Mouse (Mus musculus): ENCODE data around the gene Trim14.

Trim14 gene

GRCm38 (mm10) chr4:46529722-46530121 lies 6.2 kb downstream of the Trim14 start:
- DNase-seq (ENCODE audit: low spot score in 2 of 2) = no peak

DNA sequence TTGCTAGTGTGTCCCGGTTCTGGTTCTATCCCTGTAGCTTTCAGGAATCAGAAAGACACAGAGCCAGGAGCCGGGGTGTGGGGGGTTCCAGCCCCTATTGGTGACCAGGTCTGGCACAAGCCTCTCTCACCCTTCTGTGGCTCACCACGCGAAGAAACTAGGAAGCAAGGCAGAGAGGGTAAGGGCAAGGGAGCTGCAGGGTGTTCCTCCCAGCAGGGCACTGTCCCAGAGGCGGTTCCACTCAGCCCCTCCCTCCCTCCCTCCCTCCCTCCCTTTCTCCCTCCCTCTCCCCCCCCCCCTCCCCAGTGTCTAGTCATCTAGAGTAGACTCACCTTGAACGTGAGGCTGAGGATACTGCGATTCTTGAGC lies 8.4 kb downstream of the Trim14 start:
- DNase-seq (ENCODE audit: low spot score in 2 of 2) = no peak

DNA sequence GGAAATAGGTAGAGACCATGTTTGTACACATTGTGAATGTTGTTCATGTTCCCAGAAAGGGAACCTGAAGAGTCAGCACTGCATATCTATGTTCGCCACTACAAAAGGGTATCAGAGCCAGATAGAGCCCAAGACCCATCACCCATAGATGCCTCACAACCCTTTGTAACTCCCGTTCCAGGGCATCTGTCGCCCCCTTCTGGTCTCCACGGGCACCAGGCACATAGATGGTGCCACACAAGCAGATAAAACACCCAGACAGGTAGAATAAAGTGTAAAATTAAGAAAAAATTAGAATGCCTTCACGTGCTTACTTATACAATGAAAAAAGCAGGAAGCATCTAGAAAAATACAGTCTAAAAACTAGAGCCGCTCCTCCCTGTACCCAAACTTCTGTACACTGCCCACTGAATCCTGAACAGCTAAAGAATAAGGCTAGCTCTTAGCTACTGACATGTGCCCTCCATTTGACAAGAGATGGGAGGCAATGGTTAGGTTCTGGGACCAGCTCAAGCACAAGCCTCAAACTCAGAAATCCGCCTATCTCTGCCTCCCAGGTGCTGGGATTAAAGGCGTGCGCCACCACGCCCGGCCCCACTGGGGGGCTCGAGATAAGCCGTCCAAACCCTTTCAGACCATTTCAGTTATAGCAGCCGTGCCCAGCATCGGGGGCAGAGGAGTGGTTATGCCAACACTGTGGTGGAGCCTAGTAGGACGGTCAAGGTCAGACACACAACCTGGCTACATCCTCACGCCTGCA lies 9.0 kb downstream of the Trim14 start:
- DNase-seq (ENCODE audit: low spot score in 2 of 2) = no peak

GRCm38 (mm10) chr4:46526226-46526625 lies 9.7 kb downstream of the Trim14 start:
- no peak for DNase-seq (ENCODE audit: low spot score in 2 of 2)

- DNase-seq (ENCODE audit: low spot score in 2 of 2) = no peak
Observed at GRCm38 (mm10) chr4:46523324-46523723, 12.6 kb downstream of the Trim14 start.

GRCm38 (mm10) chr4:46521457-46521856 lies 14.5 kb downstream of the Trim14 start:
- DNase-seq (ENCODE audit: low spot score in 2 of 2) = no peak

DNA sequence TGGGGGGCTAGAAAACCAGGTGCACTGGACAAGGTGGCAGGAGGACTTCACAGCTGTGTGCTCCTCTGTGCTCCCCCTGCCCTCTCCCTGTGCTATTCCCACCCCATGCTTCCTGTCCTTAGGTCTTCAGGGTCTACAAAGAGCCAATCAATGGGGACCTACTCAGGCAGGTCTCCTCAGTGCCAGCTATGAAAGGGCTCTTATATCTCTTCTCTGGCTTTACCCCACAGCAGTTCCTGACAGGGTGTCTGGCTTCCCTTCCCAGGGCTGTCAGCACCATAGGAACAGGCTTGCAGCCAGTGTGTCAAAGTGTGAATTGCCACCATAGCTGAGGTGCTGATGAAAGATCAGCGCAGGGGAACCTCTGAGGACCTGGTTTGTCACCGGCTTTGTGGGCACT lies 15.4 kb downstream of the Trim14 start:
- DNase-seq (ENCODE audit: low spot score in 2 of 2) = no peak

- peak; percentile 40 to 67 for DNase-seq (ENCODE audit: low spot score in 2 of 2)
Observed at GRCm38 (mm10) chr4:46507736-46508460, 28.0 kb downstream of the Trim14 start.

GRCm38 (mm10) chr4:46506801-46507610 lies 28.9 kb downstream of the Trim14 start:
- DNase-seq (ENCODE audit: low spot score in 2 of 2) = peak; percentile 90 to 92

- DNase-seq (ENCODE audit: low spot score in 2 of 2) = no peak
Observed at GRCm38 (mm10) chr4:46505361-46506057, 30.4 kb downstream of the Trim14 start.

DNA sequence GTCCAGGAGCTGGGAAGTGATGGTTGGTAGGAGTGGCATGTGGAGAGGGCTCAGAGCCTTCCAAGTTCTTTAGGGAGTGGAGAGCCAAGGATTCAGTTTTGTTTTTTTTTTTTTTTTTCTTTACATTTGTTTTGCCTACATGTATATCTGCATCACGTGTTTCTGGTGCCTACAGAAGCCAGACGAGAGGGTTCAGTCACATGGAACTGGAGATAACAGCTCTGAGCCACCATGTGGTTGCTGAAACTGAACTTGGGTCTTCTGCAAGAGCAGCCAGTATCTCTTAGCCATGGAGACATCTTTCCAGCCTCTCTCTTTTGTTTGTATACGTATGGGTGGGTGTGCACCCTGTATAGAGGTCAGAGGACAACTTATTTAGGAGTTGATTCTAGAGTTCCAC lies 32.1 kb downstream of the Trim14 start:
- DNase-seq (ENCODE audit: low spot score in 2 of 2) = no peak

DNA sequence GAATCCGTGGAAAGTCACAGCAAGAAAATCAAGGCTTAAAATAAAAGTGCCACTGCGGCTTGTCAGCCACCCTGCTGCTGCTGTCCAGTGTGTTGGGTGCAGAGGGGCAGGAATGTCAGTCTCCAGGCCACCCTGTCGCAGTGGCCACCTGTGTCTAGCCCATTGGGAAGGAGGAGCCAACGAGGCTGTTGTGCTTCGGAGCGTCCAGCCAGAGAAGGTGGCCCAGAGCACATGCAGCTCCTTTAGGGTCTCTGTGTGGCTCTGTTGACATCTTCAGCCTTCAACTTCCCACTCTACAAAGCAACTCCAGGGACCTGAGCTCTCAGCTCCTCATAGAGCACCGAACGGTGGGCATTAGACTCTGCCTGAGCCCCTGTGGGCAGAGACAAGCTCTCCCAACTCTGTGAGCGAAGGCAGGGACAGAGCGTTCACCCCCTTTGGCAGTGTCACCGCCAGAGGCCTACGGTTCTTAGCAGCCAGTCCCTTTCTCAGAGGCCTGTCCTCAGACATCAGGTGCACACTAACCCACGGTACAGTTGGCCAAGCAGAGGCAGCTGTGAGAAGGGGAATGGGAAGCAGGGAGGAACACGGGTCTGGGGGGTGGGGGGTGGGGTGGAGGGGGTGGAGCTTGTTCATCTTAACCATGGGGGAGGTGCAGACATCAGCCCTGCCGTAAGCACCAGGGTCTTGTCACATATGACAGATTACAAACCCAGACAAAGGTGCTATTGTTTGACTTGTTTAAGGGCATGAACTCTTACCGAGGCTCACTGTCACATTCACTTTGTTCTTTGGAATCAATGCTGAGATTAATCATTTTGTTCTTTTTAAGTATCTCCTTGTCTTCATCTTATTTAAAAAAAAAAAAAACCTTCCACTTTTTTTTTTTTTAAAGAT lies 33.1 kb downstream of the Trim14 start:
- no peak for DNase-seq (ENCODE audit: low spot score in 2 of 2)

DNA sequence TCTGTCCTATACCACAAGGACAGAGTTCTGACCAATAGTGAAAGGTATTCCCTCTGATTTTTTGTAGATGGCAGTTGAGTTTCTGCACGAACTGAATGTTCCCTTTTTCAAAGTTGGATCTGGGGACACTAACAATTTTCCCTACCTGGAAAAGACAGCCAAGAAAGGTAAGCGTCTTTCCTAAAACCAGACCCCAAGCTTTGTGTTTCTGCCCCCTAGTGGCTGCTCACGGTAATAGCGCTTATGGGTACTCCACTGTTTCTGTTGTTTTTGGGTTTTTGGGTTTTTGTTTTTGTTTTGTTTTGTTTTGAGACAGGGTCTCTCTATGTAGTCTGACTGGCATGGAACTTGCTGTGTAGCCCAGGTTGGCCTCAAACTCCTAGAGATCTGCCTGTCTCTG lies 37.0 kb downstream of the Trim14 start:
- no peak for DNase-seq (ENCODE audit: low spot score in 2 of 2)

GRCm38 (mm10) chr4:46498511-46498910 lies 37.4 kb downstream of the Trim14 start:
- DNase-seq (ENCODE audit: low spot score in 2 of 2) = no peak

GRCm38 (mm10) chr4:46497286-46497892 lies 38.6 kb downstream of the Trim14 start:
- DNase-seq (ENCODE audit: low spot score in 2 of 2) = peak in 1 of 2 experiments; percentile 40

GRCm38 (mm10) chr4:46495543-46495942 lies 40.4 kb downstream of the Trim14 start:
- no peak for DNase-seq (ENCODE audit: low spot score in 2 of 2)

- DNase-seq (ENCODE audit: low spot score in 2 of 2) = no peak
Observed at GRCm38 (mm10) chr4:46493071-46493470, 42.9 kb downstream of the Trim14 start.

DNA sequence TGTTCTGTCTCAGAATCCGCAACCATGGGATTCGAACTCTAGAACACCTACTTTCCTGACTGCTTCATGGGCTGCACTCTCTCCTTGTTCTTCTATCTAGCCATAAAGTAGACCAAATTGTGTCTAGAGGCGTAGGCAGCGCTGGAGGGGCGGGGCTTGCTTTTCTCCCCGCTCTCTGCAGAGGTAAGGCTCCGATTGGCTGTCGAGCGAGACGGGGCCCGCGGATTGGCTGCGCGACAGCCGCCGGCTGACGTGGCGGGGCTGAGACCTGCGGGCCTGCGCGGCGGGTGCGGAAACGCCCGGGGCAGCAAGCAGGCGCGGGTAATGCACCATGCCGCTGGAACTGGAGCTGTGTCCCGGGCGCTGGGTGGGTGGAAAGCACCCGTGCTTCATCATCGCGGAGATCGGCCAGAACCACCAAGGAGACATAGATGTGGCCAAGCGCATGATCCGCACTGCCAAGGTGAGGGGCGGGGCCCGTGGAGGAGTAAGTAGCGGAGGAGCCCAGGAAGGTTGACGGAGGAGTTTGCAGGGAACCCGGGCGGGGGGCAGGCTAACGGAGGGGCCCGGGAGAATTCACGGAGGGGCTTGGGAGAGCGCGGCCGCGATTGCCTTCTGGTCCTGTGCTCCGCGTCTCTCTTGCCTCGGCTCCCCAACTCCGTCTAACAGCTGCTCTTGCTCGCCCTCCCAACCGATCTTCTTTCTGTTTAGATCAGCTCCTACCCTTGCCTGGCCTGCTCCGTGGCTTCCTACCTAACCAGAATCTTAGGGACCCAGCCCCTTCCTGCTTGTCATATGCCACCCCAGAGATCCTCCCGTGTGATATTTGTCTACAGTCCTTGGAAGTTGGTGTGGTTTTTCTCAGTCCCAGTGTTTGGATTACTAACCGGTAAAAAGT lies 46.7 kb downstream of the Trim14 start, which contains the start of gene Nans:
TSS of gene Nans (plus strand) at position 221 of the 898 bp plus-strand sequence.
- peak; percentile 86 to 93 for DNase-seq (ENCODE audit: low spot score in 2 of 2)

- DNase-seq (ENCODE audit: low spot score in 2 of 2) = peak; percentile 54 to 55
Observed at GRCm38 (mm10) chr4:46487348-46487747, 48.6 kb downstream of the Trim14 start.
